Mouse (Mus musculus) inflammation-experienced regulatory T-cells (primary cell): ENCODE measurements around the gene Scmh1. TPM values are rescaled to one million over a fixed set of nuclear protein-coding genes. Genes with fewer than 3 reads are reported as not detected.

Experiments
- polyA plus RNA-seq, 2 experiments: library from polyadenylated mRNA; unstranded; fragments of 100-300 nt; shearing (Covaris generic); gene quantifications; one replicate each; pipeline ENCODE4 v1.2.1; 2017

The Scmh1 gene
- polyA plus RNA-seq = 10 to 100 TPM; 15.5 to 25.5 TPM

DNA sequence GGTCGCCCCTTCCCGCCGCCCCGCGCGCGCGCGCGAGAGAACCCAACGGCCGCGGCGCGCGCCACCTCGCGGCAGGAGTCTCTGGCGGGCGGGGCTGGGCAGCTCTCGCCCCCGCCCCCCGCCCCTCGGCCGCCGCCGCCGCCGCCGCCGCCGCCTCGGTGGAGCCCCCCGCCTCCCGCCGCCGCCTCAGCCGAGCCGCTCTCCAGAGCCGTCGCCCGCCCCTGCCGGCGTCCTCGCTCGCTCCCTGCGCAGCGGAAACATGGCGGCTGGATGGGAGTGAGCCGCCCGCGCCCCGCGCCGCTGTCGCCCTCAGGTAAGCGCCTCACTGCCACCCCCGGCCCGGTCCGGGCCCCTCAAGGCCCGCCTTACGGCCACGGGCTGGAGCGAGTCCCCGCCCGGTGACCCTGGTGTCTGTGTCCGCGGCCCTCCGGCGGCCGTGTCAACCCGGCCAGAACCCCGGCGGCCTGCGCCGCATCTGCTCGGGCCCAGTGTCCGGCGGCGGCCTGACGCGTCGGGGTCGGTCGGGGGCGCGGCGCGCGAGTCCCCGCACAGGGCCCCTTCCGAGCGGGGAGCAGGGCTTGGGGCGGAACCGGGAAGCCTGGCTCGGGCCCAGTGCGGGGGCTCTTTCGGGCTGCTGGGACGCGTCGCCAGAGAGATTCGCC, at the start of gene Scmh1:
Gene Scmh1 (plus strand): TSS at position 138 of the 662 bp plus-strand sequence.

DNA sequence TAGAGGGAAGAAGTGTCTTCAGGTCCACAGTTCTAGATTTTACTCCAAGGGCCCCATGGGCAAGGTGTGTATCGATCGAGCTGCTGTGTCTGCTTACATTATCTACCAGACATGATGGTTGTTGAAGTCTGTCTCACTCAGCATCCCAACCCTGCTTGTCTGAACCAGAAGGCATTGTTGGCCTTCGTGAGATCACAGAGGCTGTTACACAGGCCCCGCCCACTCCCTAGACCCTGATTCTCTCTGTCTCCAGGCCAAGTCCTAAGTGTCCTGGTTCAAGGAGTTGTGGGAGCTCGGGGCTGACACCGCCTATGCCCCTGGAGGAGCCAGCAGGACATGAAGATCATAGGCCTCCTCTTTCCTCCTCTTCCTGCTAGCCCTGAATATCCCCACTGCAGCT, 126.9 kb downstream of the Scmh1 start, which contains the start of gene Slfnl1:
Gene Slfnl1 (plus strand): TSS at position 246 of the 400 bp plus-strand sequence.

DNA sequence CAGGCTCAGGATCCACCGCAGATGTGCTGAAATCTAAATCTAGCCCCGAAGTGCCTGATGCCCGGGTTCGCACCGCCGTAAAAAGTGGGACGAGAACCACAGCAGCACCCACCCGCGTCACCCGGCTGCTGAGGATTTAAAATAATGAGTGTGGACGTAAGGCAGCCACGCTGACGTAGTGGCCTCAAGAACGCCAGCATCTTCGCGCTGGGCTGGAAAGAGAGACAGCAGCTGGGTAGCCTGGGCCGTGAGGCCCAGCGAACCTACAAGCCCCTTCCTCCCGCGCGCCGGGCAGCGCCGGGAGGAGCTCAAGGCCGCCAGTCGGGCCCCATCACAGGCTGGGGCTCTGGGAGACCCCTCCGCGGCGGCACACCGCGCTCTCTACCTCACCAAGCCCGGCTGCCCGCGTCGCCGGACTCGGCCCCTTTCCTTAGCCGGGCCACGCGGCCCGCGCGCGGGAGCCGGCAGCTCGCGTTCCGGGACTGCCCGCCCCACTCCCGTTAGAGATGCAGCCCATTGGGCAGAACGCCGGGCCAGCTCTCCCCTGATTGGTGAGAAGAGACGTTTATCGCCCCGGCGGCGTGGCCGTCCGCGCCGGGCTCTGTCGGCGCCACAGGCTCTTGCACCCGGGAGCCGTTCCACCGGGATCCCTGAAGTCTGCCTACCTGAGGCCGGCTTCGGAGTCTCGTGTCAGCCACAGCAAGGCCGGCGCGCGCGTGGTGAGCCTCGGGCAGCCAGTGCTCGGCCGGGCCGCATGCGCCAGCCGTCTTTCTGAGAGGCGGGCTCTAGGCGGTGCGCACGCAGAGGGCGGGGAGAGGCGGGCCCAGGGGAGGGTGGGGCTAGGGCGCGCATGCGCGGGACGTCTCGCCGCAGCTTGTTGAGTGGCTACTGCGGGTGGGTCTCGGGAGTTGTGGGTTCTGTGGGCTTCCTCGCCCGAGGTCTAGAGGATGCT, 164.7 kb downstream of the Scmh1 start, which contains the start of gene Ctps:
Gene Ctps (minus strand): TSS at position 791 of the 952 bp plus-strand sequence.

Other genes starting within 250 kb of the Scmh1 start
- not detected for gene Edn2, start 244.1 kb upstream of the Scmh1 start, polyA plus RNA-seq
- not detected for gene Foxo6, start 117.9 kb upstream of the Scmh1 start, polyA plus RNA-seq
- gene Slfnl1, start 127.0 kb downstream of the Scmh1 start, polyA plus RNA-seq = under 1 TPM in 1 of 2 experiments, not detected in 1; 0.42 TPM
- gene Ctps, start 165.0 kb downstream of the Scmh1 start, polyA plus RNA-seq = 10 to 100 TPM; 19.2 to 30.5 TPM
- gene Gm8439, start 183.5 kb downstream of the Scmh1 start, polyA plus RNA-seq = 1 to 10 TPM in 1 of 2 experiments, not detected in 1; 2.7 TPM